Mouse (Mus musculus) ES-E14 (cell line): ENCODE measurements around the gene Scn8a.

Source experiments
- CHD2 ChIP-seq: IDR thresholded peaks from 2 replicates; pipeline ENCODE4 v1.6.1; 2014; ENCODE audit warnings: mild to moderate bottlenecking, low read depth, low read length, inconsistent platforms
- MAFK ChIP-seq: IDR thresholded peaks from 2 replicates; pipeline ENCODE4 v1.6.1; 2014; ENCODE audit warnings: mild to moderate bottlenecking, low read depth, low read length, inconsistent platforms; ENCODE audit not compliant: insufficient read depth
- ZNF384 ChIP-seq: IDR thresholded peaks from 2 replicates; pipeline ENCODE4 v1.6.1; 2012; ENCODE audit warnings: low read depth, low read length, inconsistent platforms

GRCm38 (mm10) chr15:100954751-100955150 is 85.1 kb downstream of the Scn8a start:
- TF ChIP-seq ZNF384 (no peak), MAFK (no peak), CHD2 (no peak)
